Mouse (Mus musculus): Measurements from ENCODE around the gene Dnah7a.
"Not testable (repeated sequence)": the region's sequence is repeated elsewhere in the genome, so short reads cannot be mapped to it uniquely, and the experiment has no call there.

Dnah7a gene

DNA sequence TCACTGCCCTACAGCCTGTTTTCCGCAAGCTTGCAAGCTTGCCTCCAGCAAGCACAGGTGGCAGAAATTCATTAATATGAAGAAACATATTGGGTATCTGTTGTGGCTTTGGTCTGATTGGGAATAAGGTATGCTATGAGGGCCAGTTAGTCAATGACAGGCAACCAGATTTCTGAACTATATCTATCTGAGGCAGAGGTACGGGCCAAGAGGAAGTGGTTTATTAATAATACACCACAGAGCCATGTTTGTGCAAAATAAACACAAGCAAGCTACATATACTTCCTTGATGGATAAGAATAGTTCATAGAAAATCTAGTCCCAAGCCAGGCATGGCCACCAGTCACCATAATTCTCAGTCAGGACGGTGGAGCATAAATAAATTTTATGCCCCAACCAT, 328.9 kb downstream of the Dnah7a start:
- no peak for DNase-seq

DNA sequence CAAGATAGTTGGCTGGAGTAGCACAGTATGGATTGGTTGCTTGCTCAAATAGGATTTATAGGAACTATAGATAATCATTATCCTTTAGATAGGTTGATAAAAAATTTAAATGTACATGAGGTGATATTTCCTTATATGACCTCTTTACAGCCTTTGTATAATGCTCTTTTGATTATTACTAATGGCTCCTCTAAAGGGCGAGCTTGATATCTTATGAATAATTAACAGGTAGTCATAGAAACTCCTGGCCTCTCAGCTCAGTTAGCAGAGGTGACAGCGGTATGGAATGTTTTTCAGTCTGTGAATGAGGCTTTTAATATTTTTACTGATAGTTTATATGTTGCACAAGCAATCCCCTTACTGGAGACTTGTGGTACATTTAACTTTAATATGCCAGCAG, 330.6 kb downstream of the Dnah7a start:
- not testable (repeated sequence) for DNase-seq

DNA sequence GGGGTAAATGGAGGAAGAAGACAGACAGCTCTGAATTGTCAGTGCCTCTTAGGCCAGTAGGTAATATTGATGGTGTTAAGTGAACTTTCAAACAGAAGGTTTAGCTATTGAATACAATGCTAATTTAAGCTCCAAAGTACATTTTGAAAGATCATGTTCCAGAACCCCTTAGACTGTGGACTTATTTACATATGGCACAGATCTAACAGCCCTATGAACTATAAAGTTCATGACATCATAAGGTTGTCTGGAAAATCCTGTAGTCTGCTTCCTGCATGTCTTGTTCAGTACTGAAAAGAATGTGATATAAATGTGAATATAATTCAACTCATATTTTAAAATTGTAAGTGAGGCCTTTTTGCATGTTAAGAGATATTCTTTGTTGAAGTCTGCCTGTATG, 347.6 kb downstream of the Dnah7a start:
- no peak for DNase-seq

DNA sequence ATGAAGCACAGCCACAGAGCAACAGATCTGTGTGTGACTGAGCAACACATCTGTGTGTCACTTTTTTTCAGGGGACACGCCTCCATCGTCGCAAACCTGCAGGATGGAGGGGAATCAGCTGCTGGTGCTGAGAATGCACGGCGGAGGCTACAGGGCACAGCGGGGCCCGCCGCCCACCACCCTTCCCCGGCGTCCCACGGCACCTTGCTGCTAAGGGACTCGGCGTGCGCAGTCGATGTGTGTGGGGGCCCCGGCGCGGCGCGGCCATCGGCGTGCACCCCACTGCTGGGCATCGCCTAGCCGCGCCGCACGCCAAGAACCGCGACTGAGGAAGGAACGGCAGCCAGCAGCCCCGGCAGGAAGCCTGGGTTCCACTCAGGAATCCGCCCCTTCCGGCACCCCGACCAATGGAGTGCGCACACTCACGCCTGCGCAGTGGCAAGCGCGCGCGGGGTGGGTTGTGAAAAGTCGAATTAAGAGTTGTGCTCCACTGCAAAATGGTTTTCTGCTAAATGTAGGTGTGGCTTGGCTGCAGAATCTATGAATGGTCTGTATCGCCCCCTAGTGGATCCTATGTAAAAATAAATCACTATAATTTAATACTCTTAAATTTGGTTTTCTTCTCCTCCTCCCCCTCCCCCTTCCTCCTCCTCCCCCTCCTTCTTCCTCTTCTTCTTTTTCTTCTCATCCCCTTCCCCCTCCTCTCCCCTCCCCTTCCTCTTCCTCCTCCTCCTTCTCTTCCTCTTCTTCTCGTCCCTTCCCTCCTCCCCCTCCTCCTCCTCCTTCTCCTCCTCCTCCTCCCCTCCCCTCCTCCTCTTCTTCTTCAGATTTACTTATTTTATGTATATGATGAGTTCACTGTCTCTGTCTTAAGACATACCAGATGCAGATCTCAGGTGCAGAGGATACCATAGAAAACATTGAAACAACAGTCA, 354.0 kb downstream of the Dnah7a start, which contains the start of the genes Asdurf, Gm28551 and Asnsd1:
Asdurf (minus strand) TSS at position 293 of the 935 bp plus-strand sequence.
Gm28551 (minus strand) TSS at position 341 of the 935 bp plus-strand sequence.
Asnsd1 (minus strand) TSS at position 426 of the 935 bp plus-strand sequence.
- peak; percentile 96 for DNase-seq

All from cerebellum, postnatal 36 days (tissue).